Mouse (Mus musculus) adrenal gland, postnatal 25 days (tissue): ENCODE results near the gene Fam43a. TPM values are rescaled to one million over a fixed set of nuclear protein-coding genes. Genes with fewer than 3 reads are reported as not detected.

Source experiments
- DNase-seq: peaks from one replicate; pipeline ENCODE4 v3.0.0; 2021; ENCODE audit warnings: mixed read lengths
- total RNA-seq: library from RNA; stranded (reverse); gene quantifications from 2 replicates; pipeline ENCODE4 v1.2.3, GENCODE M21; 2021

Gene Fam43a
- total RNA-seq, 1 experiment from 2014 or later: 30.0 TPM

DNA sequence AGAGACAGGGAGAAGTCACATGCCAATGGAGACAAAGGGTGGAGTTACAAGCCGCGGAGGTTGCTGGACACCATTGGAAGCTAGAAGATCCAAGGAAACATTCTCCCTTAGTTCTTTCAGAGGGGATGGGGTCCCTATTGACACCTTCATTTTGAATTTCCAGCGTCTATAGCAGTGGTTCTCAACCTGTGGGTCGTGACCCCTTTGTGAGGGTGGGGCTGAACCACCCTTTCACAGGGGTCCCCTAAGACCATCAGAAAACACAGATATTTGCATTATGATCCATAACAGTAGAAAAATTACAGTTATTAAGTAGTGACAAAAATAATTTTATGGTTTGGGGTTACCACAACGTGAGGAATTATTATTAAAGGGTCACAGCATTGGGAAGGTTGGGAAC, 30.0 kb downstream of the Fam43a start:
- DNase-seq: no peak

- no peak for DNase-seq
Measured at GRCm38 (mm10) chr16:30633906-30634746, 34.6 kb downstream of the Fam43a start.

GRCm38 (mm10) chr16:30638586-30638985, 39.1 kb downstream of the Fam43a start:
- no peak for DNase-seq

DNA sequence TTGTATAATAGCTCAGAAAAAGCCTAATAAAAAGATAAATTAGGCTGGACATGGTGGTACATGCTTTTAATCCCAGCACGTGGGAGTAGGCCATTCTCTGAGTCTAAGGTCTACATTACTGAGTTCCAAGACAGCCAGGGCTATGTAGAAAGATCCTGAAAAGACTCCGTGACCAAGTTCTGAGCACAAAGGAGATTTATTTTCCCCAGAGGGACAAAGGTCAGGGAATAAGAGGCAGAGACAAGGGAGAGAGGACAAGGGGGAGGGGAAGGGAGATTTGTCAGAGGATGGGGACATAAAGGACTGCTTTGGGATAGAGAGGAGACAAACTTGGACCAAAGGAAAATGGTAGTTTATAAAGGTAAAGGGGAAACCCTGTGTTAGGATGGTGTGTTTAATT, 41.1 kb downstream of the Fam43a start:
- DNase-seq: no peak

GRCm38 (mm10) chr16:30641408-30641807, 41.9 kb downstream of the Fam43a start:
- no peak for DNase-seq

GRCm38 (mm10) chr16:30642229-30642628, 42.7 kb downstream of the Fam43a start:
- DNase-seq: no peak

- DNase-seq: no peak
Measured at GRCm38 (mm10) chr16:30644981-30645380, 45.5 kb downstream of the Fam43a start.

- DNase-seq: no peak
Measured at GRCm38 (mm10) chr16:30645841-30646558, 46.5 kb downstream of the Fam43a start.

GRCm38 (mm10) chr16:30646856-30647255, 47.3 kb downstream of the Fam43a start:
- no peak for DNase-seq

DNA sequence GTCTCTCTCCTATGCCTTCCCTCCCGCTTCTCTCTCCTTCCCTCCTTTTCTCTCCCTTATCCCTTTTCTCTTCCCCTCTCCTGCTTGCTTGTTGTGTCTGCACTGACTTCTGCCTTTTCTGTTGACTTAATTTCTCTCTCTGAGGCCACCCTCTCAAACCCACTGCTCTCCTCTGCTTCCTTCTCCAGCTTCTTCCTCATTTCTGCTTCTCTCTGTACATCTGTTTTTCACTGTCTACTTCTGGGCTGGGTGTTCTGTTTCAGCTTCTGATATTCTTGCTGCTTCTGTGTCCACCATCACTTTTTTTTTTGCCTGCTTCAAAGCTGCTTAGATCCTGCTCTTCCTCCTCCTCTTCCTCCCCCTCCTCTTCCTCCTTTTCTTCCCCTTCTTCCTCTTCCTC, 51.8 kb downstream of the Fam43a start:
- no peak for DNase-seq

Other genes with a start within 250 kb of the Fam43a start
- gene Atp13a3, start 193.7 kb upstream of the Fam43a start, total RNA-seq: 57.2 and 75.3 TPM in 2 replicates
- 3.2 and 4.5 TPM in 2 replicates for gene Tmem44, start 48.9 kb upstream of the Fam43a start, total RNA-seq
- 32.1 and 39.6 TPM in 2 replicates for gene Lsg1, start 12.1 kb upstream of the Fam43a start, total RNA-seq